Mouse (Mus musculus): Measurements from ENCODE around the gene Appbp2.

The Appbp2 gene

DNA sequence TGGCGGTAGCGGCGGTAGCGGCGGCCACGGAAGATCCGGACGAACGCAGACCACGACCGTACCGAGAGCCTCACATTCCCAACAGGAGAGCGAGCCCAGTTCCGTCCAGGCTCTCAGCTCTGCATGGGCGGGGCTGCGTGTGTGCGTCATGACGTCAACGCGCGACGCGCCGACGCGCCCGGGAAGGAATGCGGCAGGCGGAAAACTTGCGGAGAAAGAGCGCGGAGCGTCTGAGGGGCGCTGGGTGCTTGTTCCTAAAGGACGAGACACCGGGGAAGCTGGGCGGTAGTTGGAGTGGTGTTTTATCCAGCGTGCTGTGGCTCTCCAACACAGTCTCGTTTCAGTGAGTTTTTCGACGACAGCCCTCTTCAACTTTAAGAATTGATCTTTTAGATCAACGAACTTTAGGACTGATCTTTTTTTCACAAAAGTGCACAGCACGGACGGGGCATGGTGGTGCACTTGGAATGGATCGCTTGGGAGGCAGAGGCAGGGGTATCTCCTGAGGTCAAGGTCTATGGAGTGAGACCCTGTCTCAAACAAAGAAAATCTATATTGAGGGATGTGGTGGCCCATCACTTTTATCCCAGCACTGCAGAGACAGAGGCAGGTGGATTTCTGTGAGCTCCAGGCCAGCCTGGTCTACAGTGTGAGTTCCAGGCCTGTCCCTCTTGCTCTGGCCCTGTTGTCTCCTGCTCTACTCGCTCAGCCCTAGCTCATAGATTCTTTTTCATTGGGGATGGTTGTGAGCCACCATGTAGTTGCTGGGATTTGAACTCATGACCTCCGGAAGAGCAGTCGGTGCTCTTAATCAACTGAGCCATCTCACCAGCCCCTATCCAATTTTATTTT lies at the start of gene Appbp2:
Gene Appbp2 (minus strand): TSS at position 141 of the 852 bp plus-strand sequence.
- peak; percentile 91 for DNase-seq (ENCODE audit: low spot score)

DNA sequence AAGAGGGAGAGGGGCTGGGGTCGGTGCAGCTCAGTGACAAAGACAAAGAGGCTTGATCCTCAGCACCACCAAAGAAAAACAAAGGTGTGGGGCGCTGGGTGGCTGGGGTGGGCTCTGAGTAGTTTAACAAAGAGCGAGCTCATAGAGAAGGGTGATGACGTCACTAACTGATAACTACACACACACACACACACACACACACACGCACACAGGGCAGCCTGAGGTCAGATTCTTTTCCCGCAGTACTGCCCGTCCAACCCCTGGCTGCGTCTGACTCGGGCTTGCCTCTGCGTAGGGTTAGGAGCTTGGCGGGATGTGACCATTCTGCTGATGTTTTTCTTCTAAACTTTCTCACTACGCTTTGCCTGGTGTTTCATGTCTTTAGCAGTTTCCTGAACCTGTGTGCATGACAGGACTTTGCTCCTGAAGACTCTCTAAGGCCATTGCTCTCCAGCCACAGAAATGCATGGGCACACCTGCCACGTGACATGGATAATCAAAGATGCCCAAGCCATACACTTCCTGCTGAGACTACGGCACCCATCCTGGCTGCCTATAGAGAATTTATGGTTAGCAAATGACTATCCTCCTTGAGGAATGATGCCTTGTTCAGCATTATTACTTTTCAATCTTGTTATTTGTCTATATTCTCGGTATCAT lies 46.4 kb upstream of the Appbp2 start:
- no peak for DNase-seq (ENCODE audit: low spot score)

DNA sequence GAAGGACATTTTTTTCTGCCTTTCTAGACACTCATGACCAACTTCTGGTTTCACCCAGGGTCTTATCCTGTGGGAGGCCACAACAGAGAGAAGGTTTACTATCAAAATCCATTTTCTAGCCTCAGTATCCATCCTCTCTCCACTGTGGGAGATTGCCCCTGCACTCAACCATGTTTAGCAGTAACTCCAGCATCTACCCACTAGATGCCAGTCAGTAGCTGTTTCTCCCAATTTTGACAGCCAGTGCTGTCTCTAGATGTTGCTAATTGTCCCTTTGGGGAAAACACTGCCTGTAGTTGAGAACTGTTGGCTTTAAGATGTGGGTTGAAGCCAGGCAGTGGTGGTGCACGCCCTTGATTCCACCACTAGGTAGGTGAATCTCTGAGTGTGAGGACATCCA lies 43.2 kb upstream of the Appbp2 start:
- no peak for DNase-seq (ENCODE audit: low spot score)

DNA sequence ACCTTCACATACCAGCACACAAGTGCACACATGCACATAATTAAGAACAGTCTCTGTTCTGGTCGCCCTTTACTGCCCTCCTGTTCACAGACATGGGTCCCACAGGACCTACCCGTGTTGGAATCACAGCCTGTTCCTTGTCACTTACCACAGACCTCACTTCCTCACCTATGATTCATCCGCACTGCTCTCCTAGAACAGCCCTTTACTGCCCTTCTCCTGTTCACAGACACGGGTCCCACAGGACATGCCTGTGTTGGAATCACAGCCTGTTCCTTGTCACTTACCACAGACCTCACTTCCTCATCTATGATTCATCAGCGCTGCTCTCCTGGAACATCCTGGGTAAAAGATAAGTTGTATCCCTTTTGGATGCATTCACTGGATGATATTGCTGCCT lies 42.7 kb upstream of the Appbp2 start:
- no peak for DNase-seq (ENCODE audit: low spot score)

DNA sequence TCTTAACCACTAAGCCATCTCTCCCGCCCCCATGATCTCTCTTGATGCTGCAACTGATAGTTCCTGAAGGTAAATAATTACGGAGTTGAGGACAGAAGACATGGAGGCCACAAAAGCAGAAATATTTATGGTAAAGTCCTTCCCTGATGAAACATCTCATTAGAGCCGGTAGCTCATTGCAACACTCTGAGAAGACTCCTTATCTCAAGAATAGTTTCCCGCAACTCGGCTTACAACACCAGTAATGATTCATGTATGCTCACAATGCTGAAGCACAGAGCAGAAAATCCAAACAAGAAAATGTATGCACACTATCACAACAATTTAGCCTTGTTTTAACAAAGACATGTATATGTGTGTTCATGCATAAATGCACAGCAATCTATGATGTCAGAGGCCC lies 40.2 kb upstream of the Appbp2 start:
- DNase-seq (ENCODE audit: low spot score) = no peak

DNA sequence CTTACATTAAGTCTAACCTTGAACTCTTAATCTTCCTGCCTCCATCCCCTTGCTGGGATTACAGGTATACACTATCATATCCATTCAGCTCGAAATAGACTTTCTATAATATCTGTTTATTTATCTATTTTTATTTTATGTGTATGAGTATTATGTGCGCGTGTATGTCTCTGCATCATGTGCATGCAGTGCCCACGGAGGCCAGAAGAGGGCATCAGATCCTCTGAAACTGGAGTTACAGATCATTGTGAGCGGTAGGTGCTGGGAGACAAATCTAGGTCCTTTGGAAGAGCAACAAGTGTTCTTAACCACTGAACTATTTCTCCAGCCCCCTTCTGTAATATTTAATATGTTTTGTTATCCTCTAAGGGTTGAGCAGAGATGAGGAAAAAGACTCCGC lies 38.4 kb upstream of the Appbp2 start:
- DNase-seq (ENCODE audit: low spot score) = no peak

DNA sequence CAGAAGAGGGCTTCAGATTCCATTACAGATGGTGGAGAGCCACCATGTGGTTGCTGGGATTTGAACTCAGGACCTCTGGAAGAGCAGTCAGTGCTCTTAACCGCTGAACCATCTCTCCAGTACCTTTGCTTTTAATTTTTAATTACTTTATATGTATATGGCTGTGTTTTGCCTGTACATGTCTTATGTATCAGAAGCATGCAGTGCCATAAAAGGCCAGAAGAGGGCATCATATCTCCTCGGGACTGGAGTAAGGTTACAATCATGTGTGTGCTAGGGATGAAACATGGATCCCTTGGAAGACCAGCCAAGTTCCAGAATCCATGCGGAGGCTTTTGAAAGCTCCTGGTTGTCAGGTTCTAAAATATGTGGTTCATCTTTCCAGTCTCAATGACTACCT lies 35.7 kb upstream of the Appbp2 start:
- peak; percentile 32 for DNase-seq (ENCODE audit: low spot score)

DNA sequence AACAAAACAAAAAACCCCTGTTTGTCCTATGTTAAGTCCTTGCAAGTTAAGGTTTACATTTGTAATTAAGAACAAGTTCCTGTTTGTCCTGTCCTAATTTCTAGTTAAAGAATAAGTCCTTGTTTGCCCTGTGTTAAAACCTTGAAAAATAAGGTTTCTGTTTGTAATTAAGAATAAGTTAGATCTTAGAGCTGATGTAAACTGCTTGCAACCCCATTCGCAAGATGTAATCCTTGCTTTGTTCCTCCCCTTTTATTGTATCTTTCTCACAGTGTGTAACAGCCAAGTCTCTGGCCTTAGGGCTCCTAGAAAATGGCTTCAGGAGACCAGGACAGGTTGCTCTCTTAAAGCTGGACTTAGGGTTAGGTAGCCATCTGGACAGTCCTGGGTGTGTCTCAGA lies 32.5 kb upstream of the Appbp2 start:
- no peak for DNase-seq (ENCODE audit: low spot score)

DNA sequence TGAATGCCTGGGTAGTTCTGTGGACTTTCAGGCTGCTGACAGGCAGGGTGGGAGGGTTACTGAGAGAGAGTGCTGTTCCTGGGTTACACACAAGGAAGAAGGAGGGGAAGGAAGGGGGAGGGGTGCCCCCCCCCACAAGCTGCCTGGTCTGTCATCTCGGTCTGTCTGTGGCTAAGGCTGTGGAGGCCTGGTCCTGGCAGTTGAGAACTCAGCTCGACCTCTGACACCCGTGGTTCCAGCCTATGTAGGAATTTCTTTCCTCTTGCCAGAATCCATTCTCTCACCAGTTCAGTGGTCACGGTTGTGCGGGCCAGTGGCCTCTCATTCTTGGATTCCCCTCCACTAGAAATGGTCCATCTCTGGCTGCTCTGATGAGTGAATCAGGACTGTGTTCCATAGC lies 29.7 kb upstream of the Appbp2 start:
- DNase-seq (ENCODE audit: low spot score) = no peak

DNA sequence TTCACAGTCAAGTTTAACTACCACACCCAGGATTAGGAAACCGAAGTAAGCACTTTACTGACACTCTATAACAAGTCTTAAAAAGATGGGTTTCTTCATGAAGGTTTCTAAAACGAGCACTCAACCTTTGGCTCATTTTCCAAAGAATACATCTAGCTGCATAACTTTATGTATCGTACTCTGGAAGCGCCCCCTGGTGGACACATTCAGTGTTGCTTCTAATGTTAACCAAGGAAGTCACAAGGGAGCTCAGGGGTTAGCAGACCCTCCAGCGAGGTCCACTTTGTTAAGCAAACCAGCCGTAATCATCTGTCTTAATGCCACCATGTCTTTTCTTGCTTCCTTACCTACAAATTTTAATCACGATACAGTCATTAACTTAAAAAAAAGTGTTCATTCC lies 26.3 kb upstream of the Appbp2 start:
- DNase-seq (ENCODE audit: low spot score) = peak; percentile 78

DNA sequence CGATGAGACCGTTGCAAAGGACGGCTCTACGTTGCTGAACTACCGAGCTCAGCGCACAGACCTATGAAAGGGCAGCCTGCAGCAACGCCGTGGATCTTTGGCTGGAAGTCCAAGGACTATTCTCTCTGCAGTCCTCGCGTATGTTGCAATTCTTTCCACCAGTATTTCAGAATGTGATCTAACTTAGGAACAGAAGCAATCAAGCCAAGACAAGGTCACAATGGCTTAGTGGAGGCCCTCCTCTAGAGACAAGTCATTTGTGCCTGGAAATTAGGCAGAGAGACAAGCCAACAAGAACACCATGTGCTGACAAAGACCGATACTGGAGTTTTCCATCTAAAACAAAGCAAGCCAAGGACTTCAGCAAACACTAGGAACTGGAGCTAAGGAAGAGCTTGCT lies 24.0 kb upstream of the Appbp2 start:
- DNase-seq (ENCODE audit: low spot score) = no peak

DNA sequence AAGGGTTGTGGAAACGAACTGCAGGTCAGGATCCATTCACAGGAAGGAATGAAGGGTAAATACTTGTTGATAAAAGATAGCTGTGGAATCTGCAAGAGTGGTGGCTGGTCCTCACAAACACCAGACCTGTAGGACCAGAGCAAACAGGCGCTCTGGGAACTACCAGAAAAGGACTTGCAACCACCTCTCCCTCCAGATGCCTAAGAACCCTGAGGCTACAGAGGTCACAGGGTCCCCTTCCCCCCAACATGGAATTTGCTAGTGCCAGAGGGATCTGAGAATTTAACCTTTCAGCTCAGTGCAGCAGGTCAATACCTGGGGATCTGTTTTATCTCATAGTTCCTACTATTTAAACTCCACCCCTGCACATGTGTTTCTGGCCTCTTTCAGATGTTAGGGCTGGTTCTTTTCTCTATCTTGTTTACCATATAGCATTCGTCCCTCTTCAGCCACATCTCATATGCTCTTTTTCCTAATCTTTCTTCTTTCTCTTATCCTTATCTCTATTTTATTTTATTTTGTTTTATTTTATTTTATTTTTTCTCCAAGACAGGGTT lies 20.6 kb upstream of the Appbp2 start:
- DNase-seq (ENCODE audit: low spot score) = no peak

DNA sequence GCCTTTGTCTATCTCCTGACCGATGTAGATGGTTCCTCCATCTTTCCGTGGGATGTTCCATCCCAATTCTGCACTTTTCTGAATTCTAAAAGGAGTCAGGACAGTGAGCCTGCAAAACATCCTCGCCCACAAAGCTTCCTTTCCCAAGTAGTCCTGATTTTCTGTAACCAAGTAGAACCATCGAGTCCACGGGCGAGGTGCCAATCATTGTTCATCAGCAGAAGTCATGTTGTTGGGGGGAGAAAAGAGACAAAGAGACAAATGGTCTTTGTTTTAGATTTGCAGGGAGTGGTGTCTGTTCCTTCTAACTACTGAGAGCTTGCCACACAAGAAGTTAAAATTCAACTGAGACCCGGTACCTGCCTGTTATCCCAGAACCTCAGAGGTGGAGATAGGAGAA lies 18.7 kb upstream of the Appbp2 start:
- DNase-seq (ENCODE audit: low spot score) = no peak

DNA sequence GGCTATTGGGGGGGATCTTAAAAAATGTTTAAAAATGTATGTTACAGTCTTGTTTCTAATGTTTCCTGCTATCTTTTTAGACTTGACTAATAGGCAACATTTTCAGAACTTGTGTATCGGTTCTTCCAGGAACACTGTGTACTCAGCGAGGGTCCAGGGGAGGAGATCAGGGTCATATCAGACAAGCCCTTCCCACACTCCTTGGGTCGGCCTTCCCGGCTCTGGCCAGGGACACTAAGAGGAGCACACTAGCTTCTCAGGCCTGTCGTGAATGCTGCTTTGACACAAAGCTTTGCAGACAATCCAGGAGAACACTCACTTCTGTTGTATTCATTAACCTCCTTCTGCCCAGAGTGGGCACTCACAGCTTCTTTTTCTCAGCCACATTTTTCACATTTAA lies 18.1 kb upstream of the Appbp2 start:
- DNase-seq (ENCODE audit: low spot score) = no peak

DNA sequence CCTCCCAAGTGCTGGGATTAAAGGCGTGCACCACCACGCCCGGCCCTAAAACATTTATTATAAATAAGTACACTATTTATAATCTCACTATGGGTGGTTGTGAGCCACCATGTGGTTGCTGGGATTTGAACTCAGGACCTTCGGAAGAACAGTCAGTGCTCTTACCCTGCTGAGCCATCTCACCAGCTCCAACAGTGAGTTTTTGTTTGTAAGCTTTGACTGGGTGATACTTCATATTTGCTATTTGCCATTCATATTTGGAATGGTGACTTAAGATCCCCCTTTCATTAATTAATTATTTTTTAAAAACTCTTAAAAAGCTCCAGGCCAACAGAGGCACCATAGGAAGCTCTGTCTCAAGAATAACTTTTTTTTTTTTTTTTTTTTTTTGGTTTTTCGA lies 17.0 kb upstream of the Appbp2 start:
- no peak for DNase-seq (ENCODE audit: low spot score)

DNA sequence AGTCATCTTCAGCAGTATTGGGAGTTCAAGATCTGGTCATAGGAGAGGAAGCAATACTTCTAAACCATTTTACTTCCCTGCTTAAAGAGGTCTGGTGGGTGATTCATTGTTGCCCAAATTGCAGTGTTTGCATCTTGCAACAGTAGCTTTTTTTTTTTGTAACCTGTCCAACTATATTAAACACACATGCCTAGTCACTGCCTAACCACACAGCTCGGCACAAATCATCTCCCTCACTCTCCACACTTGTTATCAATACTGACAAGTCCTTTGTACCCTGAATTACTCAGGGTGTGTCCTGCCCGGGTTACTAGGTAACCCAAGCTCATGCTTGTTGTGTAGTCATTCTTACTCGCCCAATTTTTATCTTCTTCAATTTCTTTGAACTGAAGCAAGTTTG lies 15.5 kb upstream of the Appbp2 start:
- no peak for DNase-seq (ENCODE audit: low spot score)

DNA sequence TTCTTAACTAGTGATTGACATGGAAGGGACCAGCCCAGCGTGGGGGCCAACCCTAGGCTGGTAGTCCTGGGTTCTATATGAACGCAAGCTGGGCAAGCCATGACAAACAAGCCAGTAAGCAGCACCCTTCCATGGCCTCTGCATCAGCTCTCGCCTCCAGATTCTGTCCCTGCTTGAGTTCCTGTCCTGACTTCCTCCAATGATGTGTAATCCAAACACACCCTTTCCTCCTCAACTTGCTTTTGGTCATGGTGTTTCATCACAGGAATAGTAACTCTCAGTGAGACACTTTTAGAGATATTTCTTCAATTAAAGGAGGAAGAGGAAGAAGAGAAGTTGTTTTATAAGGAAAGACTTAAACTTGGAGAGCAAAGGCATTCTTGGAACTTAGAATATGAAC lies 14.4 kb upstream of the Appbp2 start:
- DNase-seq (ENCODE audit: low spot score) = no peak

DNA sequence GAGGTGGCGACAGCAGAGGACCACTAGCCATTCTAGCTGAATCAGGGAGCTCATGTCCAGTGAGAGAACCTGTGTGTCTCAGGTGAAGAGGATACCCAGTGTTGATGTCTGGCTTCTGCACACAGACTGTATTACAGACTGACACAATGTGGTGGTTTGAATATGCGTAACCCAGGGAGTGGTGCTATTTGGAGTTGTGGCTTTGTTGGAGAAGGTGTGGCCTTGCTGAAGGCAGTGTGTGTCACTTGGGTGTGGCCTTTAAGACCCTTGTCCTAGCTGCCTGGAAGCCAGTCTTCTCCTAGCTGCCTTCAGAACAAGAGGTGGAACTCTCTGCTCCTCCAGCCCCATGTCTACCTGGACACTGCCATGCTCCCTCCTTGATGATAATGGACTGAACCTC lies 13.2 kb upstream of the Appbp2 start:
- no peak for DNase-seq (ENCODE audit: low spot score)

DNA sequence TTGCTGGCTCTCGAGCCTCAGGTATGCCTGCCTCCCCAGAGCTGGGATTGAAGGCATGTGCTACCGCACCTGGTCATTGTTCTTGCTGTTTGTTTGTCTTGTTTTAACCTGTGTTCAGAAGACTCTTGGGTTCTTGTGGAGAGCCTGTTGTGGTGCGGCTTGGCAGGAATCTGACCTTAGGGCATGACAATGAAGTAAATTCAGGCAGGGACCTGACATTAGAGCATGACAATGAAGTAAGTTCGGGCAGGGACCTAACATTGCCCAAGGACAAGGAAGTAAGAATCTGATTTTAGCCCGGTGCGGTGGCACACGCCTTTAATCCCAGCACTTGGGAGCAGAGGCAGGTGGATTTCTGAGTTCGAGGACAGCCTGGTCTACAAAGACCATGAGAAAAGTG lies 6.3 kb upstream of the Appbp2 start:
- DNase-seq (ENCODE audit: low spot score) = no peak

DNA sequence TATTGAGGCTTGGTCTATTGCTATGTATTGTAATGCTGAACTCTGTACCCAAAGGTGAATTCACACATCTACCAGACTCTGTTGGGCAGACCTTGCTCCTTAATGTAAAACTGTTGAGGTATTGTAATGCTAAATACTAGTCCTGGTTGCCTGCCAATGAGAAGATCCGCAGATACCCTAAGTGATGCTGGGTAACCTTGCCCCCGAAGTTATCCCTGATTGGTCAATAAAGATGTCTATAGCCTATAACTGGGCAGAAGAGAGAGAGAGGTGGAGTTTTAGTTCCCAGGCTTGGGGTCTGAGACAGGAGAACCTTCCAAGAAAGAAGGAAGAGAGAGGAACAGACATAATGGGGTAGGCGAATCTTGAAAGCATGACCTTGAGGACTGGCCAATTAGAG lies 5.3 kb upstream of the Appbp2 start:
- no peak for DNase-seq (ENCODE audit: low spot score)

DNA sequence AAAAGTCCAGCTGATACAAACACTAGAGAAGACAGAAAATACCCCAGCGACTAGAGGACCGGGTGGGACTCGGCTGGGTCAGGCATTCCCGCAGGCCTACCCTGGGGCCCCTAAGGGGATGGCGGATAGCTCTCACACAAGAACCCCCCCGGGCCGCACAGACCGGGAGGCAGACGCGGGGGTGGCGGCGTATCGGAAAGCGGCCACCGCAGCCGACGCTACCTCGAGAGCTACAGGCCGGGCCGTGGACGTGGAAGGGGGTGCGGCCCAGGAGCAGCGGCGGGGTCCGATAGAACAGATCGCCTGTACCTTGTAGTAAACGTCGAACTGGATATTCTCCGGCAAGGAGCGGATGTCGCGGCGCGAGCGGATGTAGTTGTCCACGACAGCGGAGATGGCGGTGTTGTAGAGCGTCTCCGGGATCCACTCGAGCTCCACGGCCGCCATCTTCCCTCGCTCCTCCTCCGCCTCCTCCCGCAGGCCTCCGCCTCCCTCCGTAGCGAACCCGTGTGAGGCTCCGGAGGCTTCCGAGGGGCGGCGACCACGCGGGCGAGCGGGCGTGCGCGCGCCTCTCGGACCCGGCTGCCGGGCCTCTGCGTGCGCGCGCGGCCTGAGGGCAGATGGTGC lies 454 bp downstream of the Appbp2 start:
- peak; percentile 71 for DNase-seq (ENCODE audit: low spot score)

DNA sequence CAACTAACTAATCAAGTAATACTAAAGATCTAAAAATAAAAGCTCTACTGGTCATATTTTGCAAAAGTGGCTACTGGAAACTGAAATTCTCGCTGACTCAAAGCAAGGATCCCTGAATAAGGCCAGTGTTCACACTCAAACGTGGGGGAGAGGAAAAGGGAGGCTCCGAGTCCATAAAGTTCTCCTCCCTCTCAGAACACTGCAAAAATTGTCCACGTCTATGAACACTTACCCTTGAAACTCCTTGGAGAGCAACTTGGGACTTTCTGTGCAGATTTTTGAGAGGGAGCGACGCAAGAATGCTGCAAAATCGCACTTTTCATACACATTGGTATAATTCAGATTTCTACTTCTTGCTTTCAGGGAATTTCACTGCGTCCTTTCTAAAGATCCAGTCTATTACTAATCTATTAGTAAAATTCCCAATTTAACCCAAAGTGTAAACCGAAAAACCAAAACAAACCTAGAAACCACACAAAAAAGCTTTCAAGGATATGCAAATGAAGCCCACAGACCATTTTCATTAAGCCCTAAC lies 1.2 kb downstream of the Appbp2 start:
- no peak for DNase-seq (ENCODE audit: low spot score)

DNA sequence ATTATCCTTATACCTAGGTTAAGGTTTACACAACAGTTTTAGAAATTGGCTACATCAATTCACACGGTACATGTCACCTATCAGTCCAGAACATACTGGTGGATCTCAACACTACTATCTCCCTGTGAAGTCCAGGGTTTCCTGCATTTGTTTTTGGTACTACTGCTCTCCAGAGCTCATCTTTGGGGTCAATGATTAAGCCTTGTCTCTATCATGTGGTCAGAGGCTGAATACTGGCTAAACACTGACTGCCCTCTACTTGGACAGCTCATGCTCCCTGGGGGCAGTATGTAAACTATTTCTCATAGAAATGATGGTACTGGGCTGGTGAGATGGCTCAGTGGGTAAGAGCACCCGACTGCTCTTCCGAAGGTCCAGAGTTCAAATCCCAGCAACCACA lies 11.7 kb downstream of the Appbp2 start:
- no peak for DNase-seq (ENCODE audit: low spot score)

Data from urinary bladder, postnatal 25 days (tissue).